Mouse (Mus musculus) forebrain, postnatal 0 days (tissue): ENCODE data around the gene Pcgf2. TPM values are rescaled to one million over a fixed set of nuclear protein-coding genes. Genes with fewer than 3 reads are reported as not detected.
A peak's percentile ranks its signal among the peaks of the same experiment; 100 is the strongest.
"Not testable (repeated sequence)": the region's sequence is repeated elsewhere in the genome, so short reads cannot be mapped to it uniquely, and the experiment has no call there.

Experiments used
- ATAC-seq: fragments of 200-750 bp; cut with Nextera tagmentation; 2 replicates; pipeline ENCODE4 v1.8.0; 2017; ENCODE audit warnings: mild to moderate bottlenecking, moderate library complexity
- DNase-seq: peaks from one replicate; pipeline ENCODE4 v3.0.0-alpha.2; 2015
- H3K27ac ChIP-seq: fragments of 300-500 bp; sonication (generic); 2 replicates; pipeline ENCODE4 v1.5.1; 2014; ENCODE audit warnings: low read depth, mild to moderate bottlenecking, antibody characterized with exemption, low read length, moderate library complexity, mixed read lengths
- H3K27me3 ChIP-seq: fragments of 300-500 bp; sonication (generic); 2 replicates; pipeline ENCODE4 v1.6.1; 2014; ENCODE audit warnings: mild to moderate bottlenecking, low read length, mixed read lengths; ENCODE audit not compliant: insufficient read depth
- H3K36me3 ChIP-seq: fragments of 300-500 bp; sonication (generic); 2 replicates; pipeline ENCODE4 v1.6.1; 2014; ENCODE audit warnings: mild to moderate bottlenecking, moderate library complexity; ENCODE audit not compliant: insufficient read depth
- H3K4me1 ChIP-seq: fragments of 300-500 bp; sonication (generic); 2 replicates; pipeline ENCODE4 v1.6.1; 2014; ENCODE audit warnings: antibody characterized with exemption; ENCODE audit not compliant: insufficient read depth
- H3K4me2 ChIP-seq: fragments of 300-500 bp; sonication (generic); 2 replicates; pipeline ENCODE4 v1.6.1; 2014; ENCODE audit warnings: low read depth, mild to moderate bottlenecking, moderate library complexity
- H3K4me3 ChIP-seq: fragments of 300-500 bp; sonication (generic); 2 replicates; pipeline ENCODE4 v1.5.1; 2014; ENCODE audit warnings: low read depth, low read length, mixed read lengths
- H3K9ac ChIP-seq: fragments of 300-500 bp; sonication (generic); 2 replicates; pipeline ENCODE4 v1.6.1; 2014; ENCODE audit warnings: mild to moderate bottlenecking
- H3K9me3 ChIP-seq: fragments of 300-500 bp; sonication (generic); 2 replicates; pipeline ENCODE4 v1.6.1; 2016; ENCODE audit warnings: low read length
- CTCF ChIP-seq: sonication (generic); IDR thresholded peaks from 2 replicates; pipeline ENCODE4 v1.5.1; 2016; ENCODE audit warnings: antibody characterized with exemption, control low read depth, low read depth
- WGBS: fragments of 180-500 bp; shearing (Covaris S2); extraction: QIAGEN DNeasy Blood & Tissue Kit; methylation state at CpG from one replicate; pipeline ENCODE4 v1.1.7; 2014; 5-methylcytosine and 5-hydroxymethylcytosine counted together
- polyA plus RNA-seq: library from polyadenylated mRNA; unstranded; fragments of >200 nt; fragmentation: Nextera tagmentation; extraction: Ambion mirVana; gene quantifications from 2 replicates; pipeline ENCODE4 v1.2.1, GENCODE M21; 2015
- total RNA-seq: library from RNA; depleted of rRNA; stranded (reverse); fragments of >200 nt; gene quantifications from 2 replicates; pipeline ENCODE4 v1.2.3, GENCODE M21; 2014

Gene Pcgf2
- total and polyA plus RNA-seq, 2 experiments from 2014 or later, result 12.6 to 21.9 TPM

DNA sequence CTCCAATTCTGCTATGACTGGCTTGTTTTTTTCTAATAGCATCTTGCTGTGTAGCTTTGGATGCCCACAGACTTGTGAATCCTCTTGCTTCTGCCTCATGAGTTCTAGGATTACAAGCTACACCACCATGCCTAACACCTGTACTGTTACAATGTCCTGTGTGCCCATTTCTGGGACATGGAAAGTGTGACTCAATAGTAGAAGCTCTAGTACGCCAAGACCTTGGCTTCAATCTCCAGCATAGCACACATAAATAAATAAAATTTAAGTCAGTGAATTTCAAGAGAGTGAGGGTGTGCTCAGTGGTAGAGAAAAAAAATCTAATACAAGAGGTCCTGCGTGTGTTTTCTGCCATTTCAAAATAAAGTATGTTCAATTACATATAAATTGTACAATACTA is 46.1 kb downstream of the Pcgf2 start:
- Histone ChIP-seq H3K36me3 (no peaks in the 10 kb centered on the region), H3K9me3 (no peaks in the 10 kb centered on the region), H3K27me3 (no peaks in the 10 kb centered on the region), H3K4me1 (no peaks in the 10 kb centered on the region), H3K4me2 (no peak overlapping the region), H3K27ac (no peak overlapping the region), H3K4me3 (no peak overlapping the region), H3K9ac (no peak overlapping the region)
- no peak for DNase-seq
- ATAC-seq, result no peak
- 94% methylated on average over 2 of the region's 2 CpGs for WGBS
- TF ChIP-seq CTCF, result no peak

DNA sequence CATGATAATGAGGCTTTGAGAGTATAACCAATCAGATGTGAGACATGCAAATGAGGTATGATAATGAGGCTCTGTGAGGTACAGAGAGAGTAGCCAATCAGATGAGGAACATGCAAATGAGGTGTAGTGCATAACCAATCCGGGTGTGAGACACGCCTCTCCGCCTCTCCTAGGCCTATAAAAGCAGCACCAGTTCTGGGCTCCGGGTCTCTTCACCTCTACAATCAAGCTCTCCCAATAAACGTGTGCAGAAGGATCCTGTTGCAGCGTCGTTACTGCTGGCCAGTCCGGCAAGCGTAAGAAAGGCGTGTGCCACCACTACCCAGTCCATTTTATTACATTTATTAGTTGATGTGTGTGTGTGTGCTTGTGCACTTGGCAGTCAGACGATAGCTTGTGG is 46.9 kb downstream of the Pcgf2 start:
- WGBS, result 91% methylated on average over 11 of the region's 11 CpGs
- not testable (repeated sequence) for H3K36me3 ChIP-seq, H3K9ac ChIP-seq, H3K9me3 ChIP-seq, H3K4me1 ChIP-seq, H3K4me2 ChIP-seq, H3K27me3 ChIP-seq, ATAC-seq, H3K27ac ChIP-seq, DNase-seq, H3K4me3 ChIP-seq

DNA sequence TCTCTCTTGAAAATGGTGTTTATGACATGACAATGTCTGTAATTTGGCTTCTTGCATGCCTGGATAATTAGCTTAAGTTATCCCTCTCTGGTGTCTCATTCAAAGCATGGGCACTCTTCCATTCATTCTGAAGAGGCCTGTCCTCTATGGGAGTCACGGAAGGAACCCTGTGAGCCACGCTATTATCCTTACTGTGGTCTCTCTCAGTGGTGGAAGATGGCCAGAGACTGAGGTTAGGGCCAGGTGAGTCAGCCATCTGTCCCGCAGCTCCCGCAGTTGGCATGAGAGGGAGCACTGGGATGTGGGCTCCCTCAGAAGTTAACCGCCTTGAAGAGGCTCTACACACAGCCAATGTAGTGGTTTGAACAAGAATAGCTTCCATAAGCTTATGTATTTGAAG is 50.0 kb downstream of the Pcgf2 start:
- TF ChIP-seq CTCF, result no peak
- 47% methylated on average over 5 of the region's 5 CpGs for WGBS
- ATAC-seq (no peak), DNase-seq (no peak)
- H3K9me3 ChIP-seq, result no peaks in the 10 kb centered on the region
- H3K36me3 ChIP-seq, result no peaks in the 10 kb centered on the region
- H3K4me1 ChIP-seq, result no peaks in the 10 kb centered on the region
- H3K27ac ChIP-seq, result no peak overlapping the region
- no peak overlapping the region for H3K4me3 ChIP-seq
- H3K4me2 ChIP-seq, result no peak overlapping the region
- H3K27me3 ChIP-seq, result no peaks in the 10 kb centered on the region
- H3K9ac ChIP-seq, result no peak overlapping the region

DNA sequence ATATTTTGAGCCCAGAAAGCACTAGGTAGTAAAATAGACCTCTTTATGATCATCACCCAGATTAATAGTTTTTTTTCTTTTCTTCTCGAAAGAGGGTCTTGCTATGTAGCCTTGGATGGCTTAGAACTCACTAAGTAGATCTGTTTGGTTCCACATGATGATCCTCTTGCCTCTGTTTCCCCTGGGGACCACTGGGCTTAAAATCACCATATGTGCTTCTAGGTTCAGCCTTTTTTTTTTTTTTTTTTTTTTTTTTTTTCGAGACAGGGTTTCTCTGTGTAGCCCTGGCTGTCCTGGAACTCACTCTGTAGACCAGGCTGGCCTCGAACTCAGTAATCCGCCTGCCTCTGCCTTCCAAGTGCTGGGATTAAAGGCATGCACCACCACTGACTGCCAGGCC is 51.8 kb downstream of the Pcgf2 start:
- ATAC-seq, H3K4me2 ChIP-seq, H3K4me3 ChIP-seq, H3K27ac ChIP-seq, DNase-seq, H3K27me3 ChIP-seq, H3K36me3 ChIP-seq, H3K9me3 ChIP-seq, H3K4me1 ChIP-seq, H3K9ac ChIP-seq: not testable (repeated sequence)
- 77% methylated on average over 4 of the region's 4 CpGs for WGBS

DNA sequence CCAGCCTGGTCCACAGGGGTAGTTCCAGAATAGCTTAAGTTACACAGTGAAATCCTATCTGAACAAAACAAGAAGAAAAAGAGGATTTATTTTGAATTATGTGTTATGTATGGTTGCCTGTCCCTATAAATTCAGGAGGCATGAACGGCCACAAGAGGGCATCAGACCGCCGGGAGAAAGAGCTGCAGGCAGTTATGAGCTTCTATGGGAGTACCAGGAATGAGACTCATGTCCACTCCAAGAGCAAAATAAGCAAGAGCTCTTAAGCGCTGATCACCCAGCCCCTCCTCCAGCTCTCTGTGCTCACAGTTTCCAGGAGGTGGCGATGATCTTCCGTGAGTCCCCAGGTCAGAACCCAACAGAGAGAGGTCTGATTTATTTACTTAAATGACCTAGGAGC is 55.5 kb downstream of the Pcgf2 start:
- Histone ChIP-seq H3K9me3 (no peaks in the 10 kb centered on the region), H3K36me3 (no peaks in the 10 kb centered on the region), H3K9ac (no peak overlapping the region), H3K4me1 (no peaks in the 10 kb centered on the region), H3K27me3 (no peaks in the 10 kb centered on the region), H3K4me3 (no peak overlapping the region), H3K27ac (no peak overlapping the region), H3K4me2 (no peak overlapping the region)
- TF ChIP-seq CTCF, result peak; percentile 77
- 2% methylated on average over 6 of the region's 6 CpGs for WGBS
- ATAC-seq, result no peak
- peak; percentile 74 for DNase-seq

DNA sequence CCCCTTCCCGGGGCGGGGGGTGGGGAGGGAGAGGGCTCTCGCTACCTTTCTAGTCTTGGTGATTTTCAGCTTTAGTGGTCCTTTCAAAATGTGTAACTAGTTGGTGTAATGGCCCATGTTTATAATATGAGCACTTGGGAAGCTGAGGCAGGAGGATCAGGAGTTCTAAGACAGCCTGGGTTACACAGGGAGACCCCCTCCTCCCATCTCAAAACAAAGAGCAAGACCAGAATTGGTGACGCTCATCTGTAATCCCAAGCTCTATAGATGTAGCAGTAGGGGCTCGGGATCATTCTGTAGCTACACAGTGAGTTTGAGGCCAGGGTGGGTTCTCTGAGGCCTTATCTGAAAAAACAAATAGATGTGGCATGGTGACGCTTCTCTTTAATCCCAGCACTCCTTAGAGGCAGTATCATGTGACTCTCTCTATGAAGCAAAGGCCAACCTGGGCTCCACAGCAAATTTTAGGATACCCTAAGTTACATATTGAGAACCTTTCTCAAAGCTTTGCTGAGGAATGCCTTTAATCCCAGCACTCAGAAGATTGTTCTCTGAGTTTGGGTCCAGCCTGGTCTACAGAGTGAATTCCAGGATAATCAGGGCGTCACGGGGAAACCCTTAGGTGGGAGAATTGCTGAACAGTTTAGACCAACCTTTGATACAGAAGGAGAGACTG is 56.8 kb downstream of the Pcgf2 start:
- no peak overlapping the region for H3K4me3 ChIP-seq
- DNase-seq (no peak), ATAC-seq (no peak)
- H3K27ac ChIP-seq, result no peak overlapping the region
- TF ChIP-seq CTCF, result no peak
- H3K9ac ChIP-seq, result no peak overlapping the region
- 85% methylated on average over 8 of the region's 8 CpGs for whole genome bisulfite sequencing
- no peak overlapping the region for H3K4me2 ChIP-seq
- H3K4me1 ChIP-seq, result no peaks in the 10 kb centered on the region
- H3K9me3 ChIP-seq, result no peaks in the 10 kb centered on the region
- no peaks in the 10 kb centered on the region for H3K36me3 ChIP-seq
- H3K27me3 ChIP-seq, result no peaks in the 10 kb centered on the region

DNA sequence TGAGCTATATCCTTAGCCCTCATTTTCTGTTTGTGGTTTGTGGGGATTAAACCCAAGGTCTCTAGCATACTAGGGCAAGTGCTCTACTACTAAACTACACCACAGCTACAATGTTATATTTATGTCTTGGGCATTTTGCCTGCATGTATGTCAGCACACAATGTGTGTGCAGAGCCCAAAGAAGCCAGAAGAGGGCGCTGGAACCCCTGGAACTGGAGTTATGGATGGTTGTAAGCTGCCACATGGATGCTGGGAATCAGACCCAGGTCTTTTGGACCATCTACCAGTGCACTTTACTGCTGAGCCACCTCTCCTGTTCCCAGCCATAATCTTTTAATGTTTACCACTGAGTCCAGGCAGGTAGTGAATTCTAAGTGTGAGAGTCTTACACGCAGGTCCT is 57.6 kb downstream of the Pcgf2 start:
- H3K4me2 ChIP-seq, result no peak overlapping the region
- H3K9me3 ChIP-seq, result no peaks in the 10 kb centered on the region
- H3K9ac ChIP-seq, result no peak overlapping the region
- H3K27me3 ChIP-seq, result no peaks in the 10 kb centered on the region
- H3K36me3 ChIP-seq, result no peaks in the 10 kb centered on the region
- H3K4me3 ChIP-seq, result no peak overlapping the region
- ATAC-seq (no peak), DNase-seq (no peak)
- no peak for TF ChIP-seq CTCF
- WGBS, result 51% methylated on average over 2 of the region's 2 CpGs
- H3K4me1 ChIP-seq, result no peaks in the 10 kb centered on the region
- no peak overlapping the region for H3K27ac ChIP-seq
